In the genomic region with DNA sequence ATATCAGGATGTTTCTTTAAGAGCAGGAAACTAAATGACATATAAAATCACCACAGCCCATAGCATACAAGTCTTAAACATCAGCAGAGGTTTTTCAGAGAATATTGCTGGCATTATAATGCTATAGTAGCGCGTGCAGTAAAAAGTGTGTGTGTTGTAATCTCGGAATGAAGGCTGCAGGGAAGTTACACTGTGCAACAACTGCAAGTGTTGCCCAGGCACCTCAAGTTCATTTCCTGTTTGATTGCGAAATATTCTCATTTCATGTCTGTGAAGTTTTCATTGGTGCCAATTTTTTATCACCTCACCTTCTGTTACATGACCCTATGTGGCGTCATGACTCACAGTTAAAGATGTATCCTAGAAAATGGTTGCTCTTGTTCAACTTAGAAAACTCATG, we compare ENCODE assay signal across 29 mouse cellular contexts. TPM values are rescaled to one million over a fixed set of nuclear protein-coding genes. Genes with fewer than 3 reads are reported as not detected.
DNase-seq lines count a peak whose midpoint lies in the region; ATAC-seq and TF ChIP-seq lines count a peak whose summit lies in the region.
"Had no signal": no experiment of that assay in that cellular context is flagged by ENCODE, and none has a peak within 500 bp of the region (broad histone marks: within the 10 kb centered on the region; RNA-seq: fewer than 3 reads in every experiment).

No protein-coding gene starts in this region.

- ATAC-seq in lung, postnatal 0 days = no peak
- peak; percentile 99 for ATAC-seq in granulocyte monocyte progenitor cell, adult 5-6 weeks (replicated peaks; ENCODE audit: poor library complexity, severe bottlenecking)
- peak; percentile 62 for ATAC-seq in megakaryocyte, adult 5-6 weeks (ENCODE audit: poor library complexity, severe bottlenecking)
- ATAC-seq: forebrain, embryonic 14.5 days; forebrain, embryonic 16.5 days had no signal

- no peaks in the 10 kb centered on the region for H3K9me3 ChIP-seq in lung, postnatal 0 days (ENCODE audit: low read length)
- H3K9me3 ChIP-seq: embryonic facial prominence, embryonic 13.5 days; embryonic facial prominence, embryonic 15.5 days; forebrain, embryonic 10.5 days; forebrain, embryonic 12.5 days had no signal

- H3K9ac ChIP-seq in lung, postnatal 0 days (replicated peaks; ENCODE audit: low read depth) = no peak overlapping the region
- H3K9ac ChIP-seq: embryonic facial prominence, embryonic 13.5 days; embryonic facial prominence, embryonic 15.5 days; forebrain, embryonic 12.5 days had no signal

- H3K4me2 ChIP-seq in lung, postnatal 0 days (replicated peaks; ENCODE audit: low read depth, low read length) = no peak overlapping the region
- H3K4me2 ChIP-seq: embryonic facial prominence, embryonic 13.5 days; embryonic facial prominence, embryonic 15.5 days; forebrain, embryonic 12.5 days had no signal

- H3K4me1 ChIP-seq in lung, postnatal 0 days (ENCODE audit: insufficient read depth, low read depth, low read length) = no peaks in the 10 kb centered on the region
- H3K4me1 ChIP-seq: embryonic facial prominence, embryonic 13.5 days; embryonic facial prominence, embryonic 15.5 days had no signal

- H3K27ac ChIP-seq in lung, postnatal 0 days (ENCODE audit: low read length) = no peak overlapping the region
- H3K27ac ChIP-seq: embryonic facial prominence, embryonic 13.5 days; embryonic facial prominence, embryonic 15.5 days; forebrain, embryonic 10.5 days; forebrain, embryonic 12.5 days had no signal

- DNase-seq in lung, postnatal 0 days (ENCODE audit: low spot score) = peak; percentile 10
- no peak for DNase-seq in lung, postnatal 14 days
- peak; percentile 26 for DNase-seq in 416B (ENCODE audit: low read depth)
- DNase-seq in urinary bladder, postnatal 4 days (ENCODE audit: low spot score in 2 of 2) = no peak
- no peak for DNase-seq in adipocyte (ENCODE audit: low spot score)
- no peak for DNase-seq in gastrocnemius, postnatal 4 days (ENCODE audit: low spot score in 2 of 2)
- DNase-seq: adrenal gland, adult 8-10 months; adrenal gland, postnatal 14 days; adrenal gland, postnatal 36 days; cerebellum, adult 11-12 months; cerebellum, adult 2 months; cerebellum, adult 9-10 months; cerebellum, postnatal 10 days; cerebellum, postnatal 25 days; embryo, embryonic 11 days had no signal

- H3K36me3 ChIP-seq in lung, postnatal 0 days (ENCODE audit: insufficient read depth, low read length) = no peaks in the 10 kb centered on the region
- H3K36me3 ChIP-seq: embryonic facial prominence, embryonic 13.5 days; embryonic facial prominence, embryonic 15.5 days; forebrain, embryonic 10.5 days; forebrain, embryonic 12.5 days had no signal

- no peak for TF ChIP-seq CTCF in lung, postnatal 0 days (IDR thresholded peaks at IDR 0.05)

- TF ChIP-seq EP300 in lung, postnatal 0 days (IDR thresholded peaks at IDR 0.05) = no peak

- H3K4me3 ChIP-seq in lung, postnatal 0 days (ENCODE audit: low read depth, low read length) = no peak overlapping the region
- H3K4me3 ChIP-seq: embryonic facial prominence, embryonic 13.5 days; embryonic facial prominence, embryonic 15.5 days; erythroblast, embryonic 14.5 days; forebrain, embryonic 10.5 days; forebrain, embryonic 12.5 days had no signal

- H3K27me3 ChIP-seq in lung, postnatal 0 days (replicated peaks; ENCODE audit: insufficient read depth, low read length) = no peaks in the 10 kb centered on the region
- H3K27me3 ChIP-seq: embryonic facial prominence, embryonic 13.5 days; embryonic facial prominence, embryonic 15.5 days; forebrain, embryonic 12.5 days had no signal

- 75% methylated on average over 5 of the region's 5 CpGs for WGBS in lung, postnatal 0 days

RNA-seq across cellular contexts. Expression of a gene that starts 4.9 kb away (rescaled TPM):
- polyA plus RNA-seq in lung, postnatal 0 days (2015; fragmentation: Nextera tagmentation; extraction: Ambion mirVana) = not detected in 2 replicates
- not detected in 2 replicates for total RNA-seq in granulocyte monocyte progenitor cell, adult 5-6 weeks (2014; fragmentation: Nextera tagmentation)
- total RNA-seq in granulocyte monocyte progenitor cell, adult 5-6 weeks (2017) = not detected in 2 replicates
- total RNA-seq in megakaryocyte, adult 5-6 weeks (2015) = not detected in 2 replicates
- total RNA-seq in megakaryocyte, adult 5-6 weeks (2017) = not detected in 2 replicates
- not detected for total RNA-seq in gastrocnemius, postnatal 4 days (2021)
- total RNA-seq: adrenal gland, postnatal 14 days; adrenal gland, postnatal 36 days; ES-E14; MEL had no signal
- polyA plus RNA-seq: C2C12; embryonic facial prominence, embryonic 11.5 days; embryonic facial prominence, embryonic 13.5 days; embryonic facial prominence, embryonic 15.5 days; erythroblast, embryonic 14.5 days; forebrain, embryonic 10.5 days had no signal

RNA-seq across cellular contexts. Expression of a gene that starts 8.2 kb away (rescaled TPM):
- polyA plus RNA-seq in lung, postnatal 0 days (2015; fragmentation: Nextera tagmentation; extraction: Ambion mirVana) = not detected in 2 replicates
- not detected in 2 replicates for total RNA-seq in granulocyte monocyte progenitor cell, adult 5-6 weeks (2014; fragmentation: Nextera tagmentation)
- not detected in 2 replicates for total RNA-seq in granulocyte monocyte progenitor cell, adult 5-6 weeks (2017)
- total RNA-seq in megakaryocyte, adult 5-6 weeks (2015) = not detected in 2 replicates
- not detected in 2 replicates for total RNA-seq in megakaryocyte, adult 5-6 weeks (2017)
- not detected for total RNA-seq in gastrocnemius, postnatal 4 days (2021)
- total RNA-seq: adrenal gland, adult 18-20 months; adrenal gland, adult 8-10 months; adrenal gland, postnatal 14 days; adrenal gland, postnatal 36 days; ES-E14; MEL had no signal
- polyA plus RNA-seq: C2C12; cerebellum, adult 2 months; embryonic facial prominence, embryonic 11.5 days; embryonic facial prominence, embryonic 13.5 days; embryonic facial prominence, embryonic 15.5 days; erythroblast, embryonic 14.5 days; forebrain, embryonic 10.5 days; forebrain, embryonic 12.5 days; forebrain, embryonic 14.5 days; forebrain, embryonic 16.5 days had no signal

Comparison
In these comparisons a context has a peak if more than half of its experiments do, and no peak if none do; other contexts are left out.
1. DNase-seq: peak in lung, postnatal 0 days (single experiment) and 416B (single experiment); none in lung, postnatal 14 days (single experiment), urinary bladder, postnatal 4 days (0 of 2), adipocyte (single experiment) and gastrocnemius, postnatal 4 days (0 of 2).